Mouse (Mus musculus): ENCODE results near the gene Atxn2.

DNA sequence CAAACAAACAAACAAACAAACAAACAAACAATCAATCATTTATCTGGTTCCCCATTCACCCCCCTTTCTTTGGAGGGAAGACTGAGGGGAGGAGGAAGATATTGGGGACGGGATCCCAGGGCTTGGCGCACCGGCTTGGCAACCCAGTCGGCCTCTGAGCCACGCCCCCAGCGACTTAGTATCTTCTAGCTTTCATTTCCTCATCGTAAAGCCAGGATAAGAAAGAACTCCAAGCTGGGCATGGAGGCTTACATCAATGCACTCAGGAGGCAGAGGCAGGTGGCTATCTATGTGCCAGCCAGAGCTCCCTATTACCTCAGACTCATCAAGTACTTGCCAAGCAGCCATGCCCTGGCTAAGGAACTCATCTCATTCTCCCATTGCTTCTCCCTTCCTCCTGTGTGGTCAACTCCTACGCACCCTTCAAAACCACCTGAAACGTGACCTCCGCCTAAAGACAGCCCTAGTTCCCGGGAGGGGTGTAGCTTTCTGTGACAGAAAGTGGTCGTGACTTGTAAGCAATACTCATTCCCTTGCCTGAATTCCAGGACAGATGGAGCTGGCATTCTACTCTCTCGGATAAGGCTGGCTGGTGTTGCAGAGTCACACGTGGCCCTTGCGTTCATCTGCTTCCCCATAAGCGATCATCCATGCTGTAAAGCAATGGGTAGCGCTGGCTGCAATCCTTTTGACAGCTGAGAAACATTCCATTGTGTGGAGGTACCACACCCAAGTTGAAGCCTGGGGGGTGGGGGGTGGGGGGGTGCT lies 132.2 kb downstream of the Atxn2 start:
- TF ChIP-seq CTCF (IDR thresholded peaks at IDR 0.05; ENCODE audit: extremely low read depth, insufficient read depth, low read length) (no peak), POLR2A (IDR thresholded peaks at IDR 0.05; ENCODE audit: extremely low read depth, insufficient read depth, low read length) (no peak)
